ENCODE assay signal across 26 mouse cellular contexts in the genomic region with DNA sequence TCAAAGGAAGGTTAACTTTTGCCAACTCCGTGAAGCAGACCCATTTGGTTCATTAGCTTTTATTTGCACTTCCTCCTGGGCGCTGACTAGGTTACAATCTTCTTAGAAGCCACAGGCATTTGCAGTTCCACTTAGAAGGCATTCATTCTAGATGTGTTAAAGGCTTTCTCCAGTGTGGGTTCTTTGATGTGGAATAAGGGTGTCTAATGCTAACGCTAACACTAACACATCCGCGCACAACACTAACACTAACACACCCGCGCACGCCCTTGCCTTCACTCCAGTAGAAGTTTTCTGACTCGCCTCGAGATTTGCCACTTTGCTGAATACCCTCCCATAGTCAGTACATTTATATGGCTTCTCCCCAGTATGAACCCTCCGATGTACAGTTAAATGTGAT. TPM values are rescaled to one million over a fixed set of nuclear protein-coding genes. Genes with fewer than 3 reads are reported as not detected.
DNase-seq lines count a peak whose midpoint lies in the region; ATAC-seq lines count a peak whose summit lies in the region.
"Had no signal": no experiment of that assay in that cellular context is flagged by ENCODE, and none has a peak within 500 bp of the region (broad histone marks: within the 10 kb centered on the region; RNA-seq: fewer than 3 reads in every experiment).

No protein-coding gene starts in this region.

- H3K27ac ChIP-seq in hindbrain, embryonic 11.5 days (ENCODE audit: low read depth, low read length) = no peak overlapping the region
- H3K27ac ChIP-seq: embryonic facial prominence, embryonic 12.5 days; forebrain, embryonic 15.5 days; heart, embryonic 13.5 days; hindbrain, embryonic 12.5 days had no signal

- peak; percentile 25 for DNase-seq in CD4-positive, CD25-positive, alpha-beta regulatory T cell, adult 2 months (ENCODE audit: low read depth, low spot score)
- peak; percentile 35 for DNase-seq in thymus, postnatal 0 days (ENCODE audit: low spot score)
- DNase-seq in thymus, postnatal 4 days = no peak
- DNase-seq in adrenal gland, adult 2 months = no peak
- DNase-seq in hindbrain, embryonic 11.5 days (ENCODE audit: low spot score) = no peak
- DNase-seq: adrenal gland, postnatal 36 days; B cell, adult 2 months; cerebellum, adult 11 months; cerebellum, adult 8-10 months; cerebellum, postnatal 14 days; gastrocnemius, postnatal 36 days; heart, postnatal 36 days had no signal

- H3K4me1 ChIP-seq in hindbrain, embryonic 11.5 days (replicated peaks; ENCODE audit: control insufficient read depth, insufficient read depth, low read length) = no peaks in the 10 kb centered on the region; the same call in 1 of the 2 replicates

- no peaks in the 10 kb centered on the region; the same call in 1 of the 2 replicates for H3K27me3 ChIP-seq in hindbrain, embryonic 11.5 days (ENCODE audit: control insufficient read depth, insufficient read depth, low read length)

- H3K36me3 ChIP-seq in hindbrain, embryonic 11.5 days (ENCODE audit: control insufficient read depth, insufficient read depth, low read length) = no peaks in the 10 kb centered on the region
- H3K36me3 ChIP-seq: embryonic facial prominence, embryonic 12.5 days; forebrain, embryonic 15.5 days; heart, embryonic 13.5 days; hindbrain, embryonic 12.5 days had no signal

- no peak overlapping the region for H3K4me3 ChIP-seq in hindbrain, embryonic 11.5 days (ENCODE audit: low read depth, low read length)
- H3K4me3 ChIP-seq: embryonic facial prominence, embryonic 12.5 days; forebrain, embryonic 15.5 days; heart, embryonic 13.5 days; hindbrain, embryonic 12.5 days had no signal

- no peak for ATAC-seq in CD4-positive, CD25-positive, alpha-beta regulatory T cell, adult 4 months
- ATAC-seq in inflammation-experienced regulatory T-cells, adult 6 months = peak; percentile 48
- ATAC-seq in hindbrain, embryonic 11.5 days (ENCODE audit: low FRiP score) = no peak
- ATAC-seq: activated CD4-positive, CD25-positive, alpha-beta regulatory T cell, adult 4 months; forebrain, embryonic 15.5 days; hindbrain, embryonic 16.5 days had no signal

- no peaks in the 10 kb centered on the region for H3K9me3 ChIP-seq in hindbrain, embryonic 11.5 days (ENCODE audit: control insufficient read depth, low read length)
- H3K9me3 ChIP-seq: embryonic facial prominence, embryonic 12.5 days; forebrain, embryonic 15.5 days; heart, embryonic 13.5 days; hindbrain, embryonic 12.5 days had no signal

- no peak overlapping the region for H3K4me2 ChIP-seq in hindbrain, embryonic 11.5 days (replicated peaks; ENCODE audit: low read depth, low read length)
- H3K4me2 ChIP-seq: embryonic facial prominence, embryonic 12.5 days; forebrain, embryonic 15.5 days; heart, embryonic 13.5 days; hindbrain, embryonic 12.5 days had no signal

- H3K9ac ChIP-seq in hindbrain, embryonic 11.5 days (ENCODE audit: low read depth, low read length) = no peak overlapping the region
- H3K9ac ChIP-seq: embryonic facial prominence, embryonic 12.5 days; forebrain, embryonic 15.5 days; heart, embryonic 13.5 days; hindbrain, embryonic 12.5 days had no signal

- 77% methylated on average over 11 of the region's 11 CpGs for WGBS in hindbrain, embryonic 11.5 days

RNA-seq across cellular contexts. Expression of gene Gm10428, which starts 0.7 kb away (rescaled TPM):
- not detected for polyA plus RNA-seq in CD4-positive, CD25-positive, alpha-beta regulatory T cell, adult 4 months (2017; shearing (Covaris generic))
- not detected in 2 replicates for polyA plus RNA-seq in thymus, postnatal 0 days (2015; fragmentation: Nextera tagmentation; extraction: Ambion mirVana)
- not detected for polyA plus RNA-seq in inflammation-experienced regulatory T-cells, adult 6 months (2017; shearing (Covaris generic))
- not detected for total RNA-seq in adrenal gland, adult 2 months (2021)
- not detected in 2 replicates for polyA plus RNA-seq in adrenal gland, adult 2 months (2012; rRNA removed)
- polyA plus RNA-seq in hindbrain, embryonic 11.5 days (2014; fragmentation: Nextera tagmentation; extraction: Ambion mirVana) = not detected in 2 replicates
- total RNA-seq: adrenal gland, adult 18-20 months; adrenal gland, postnatal 36 days; common myeloid progenitor, adult 5-6 weeks; ES-E14; gastrocnemius, adult 8-10 months; gastrocnemius, postnatal 36 days; heart, postnatal 36 days had no signal
- polyA plus RNA-seq: activated CD4-positive, CD25-positive, alpha-beta regulatory T cell, adult 4 months; embryonic facial prominence, embryonic 12.5 days; forebrain, embryonic 11.5 days; forebrain, embryonic 15.5 days; heart, embryonic 13.5 days; heart, postnatal 0 days; hindbrain, embryonic 12.5 days; hindbrain, embryonic 16.5 days had no signal

RNA-seq across cellular contexts. Expression of gene Zfp287, which starts 20.5 kb away (rescaled TPM):
- 10 to 100 TPM; 16.9 to 20.4 TPM for polyA plus RNA-seq in CD4-positive, CD25-positive, alpha-beta regulatory T cell, adult 4 months (2017; shearing (Covaris generic))
- 3.0 and 3.2 TPM in 2 replicates for polyA plus RNA-seq in thymus, postnatal 0 days (2015; fragmentation: Nextera tagmentation; extraction: Ambion mirVana)
- polyA plus RNA-seq in inflammation-experienced regulatory T-cells, adult 6 months (2017; shearing (Covaris generic)) = 10 to 100 TPM; 17.7 to 24.7 (median 18.9) TPM
- 1 to 10 TPM; 2.9 to 5.0 TPM for total RNA-seq in adrenal gland, adult 2 months (2021)
- polyA plus RNA-seq in adrenal gland, adult 2 months (2012; rRNA removed) = 0.89 and 1.3 TPM in 2 replicates
- 14.0 and 15.1 TPM in 2 replicates for polyA plus RNA-seq in hindbrain, embryonic 11.5 days (2014; fragmentation: Nextera tagmentation; extraction: Ambion mirVana)

RNA-seq across cellular contexts. Expression of gene Zfp286, which starts 37.1 kb away (rescaled TPM):
- 1 to 10 TPM; 3.8 to 4.3 TPM for polyA plus RNA-seq in CD4-positive, CD25-positive, alpha-beta regulatory T cell, adult 4 months (2017; shearing (Covaris generic))
- 16.4 and 18.9 TPM in 2 replicates for polyA plus RNA-seq in thymus, postnatal 0 days (2015; fragmentation: Nextera tagmentation; extraction: Ambion mirVana)
- 1 to 10 TPM in 2 of 3 experiments, under 1 TPM in 1; 0.48 to 7.7 (median 6.0) TPM for polyA plus RNA-seq in inflammation-experienced regulatory T-cells, adult 6 months (2017; shearing (Covaris generic))
- 1 to 10 TPM; 1.5 to 3.5 TPM for total RNA-seq in adrenal gland, adult 2 months (2021)
- polyA plus RNA-seq in adrenal gland, adult 2 months (2012; rRNA removed) = 0.21 TPM in 1 of 2 replicates, not detected in the other
- polyA plus RNA-seq in hindbrain, embryonic 11.5 days (2014; fragmentation: Nextera tagmentation; extraction: Ambion mirVana) = 27.4 and 31.1 TPM in 2 replicates

Comparison
In these comparisons a context has a peak if more than half of its experiments do, and no peak if none do; other contexts are left out.
1. DNase-seq: peak in CD4-positive, CD25-positive, alpha-beta regulatory T cell, adult 2 months (single experiment) and thymus, postnatal 0 days (single experiment); none in thymus, postnatal 4 days (single experiment), adrenal gland, adult 2 months (single experiment) and hindbrain, embryonic 11.5 days (single experiment).